Mouse (Mus musculus): ENCODE measurements around the gene Mlh1. TPM values are rescaled to one million over a fixed set of nuclear protein-coding genes. Genes with fewer than 3 reads are reported as not detected.

The Mlh1 gene
- polyA plus RNA-seq, 1 experiment from 2014 or later, result 38.5 TPM

GRCm38 (mm10) chr9:111306142-111306541 lies 34.6 kb upstream of the Mlh1 start:
- H3K4me1 ChIP-seq (replicated peaks; ENCODE audit: control insufficient read depth, insufficient read depth, low read length), result no peaks in the 10 kb centered on the region
- ATAC-seq (ENCODE audit: low FRiP score) (no peak), DNase-seq (ENCODE audit: low spot score) (no peak)
- no peak overlapping the region for H3K27ac ChIP-seq (ENCODE audit: low read depth, low read length)
- no peaks in the 10 kb centered on the region for H3K36me3 ChIP-seq (ENCODE audit: control insufficient read depth, insufficient read depth, low read length)
- peaks cover 8% of the 10 kb centered on the region for H3K27me3 ChIP-seq (ENCODE audit: control insufficient read depth, insufficient read depth, low read length)
- H3K9me3 ChIP-seq (ENCODE audit: control insufficient read depth, low read length), result no peaks in the 10 kb centered on the region
- no peak overlapping the region for H3K9ac ChIP-seq (ENCODE audit: low read depth, low read length)
- no peak overlapping the region for H3K4me2 ChIP-seq (replicated peaks; ENCODE audit: low read depth, low read length)
- no peak overlapping the region for H3K4me3 ChIP-seq (ENCODE audit: low read depth, low read length)
- 85% methylated on average over 7 of the region's 7 CpGs for WGBS

GRCm38 (mm10) chr9:111304036-111304435 lies 32.4 kb upstream of the Mlh1 start:
- no peak overlapping the region for H3K4me2 ChIP-seq (replicated peaks; ENCODE audit: low read depth, low read length)
- no peaks in the 10 kb centered on the region for H3K4me1 ChIP-seq (replicated peaks; ENCODE audit: control insufficient read depth, insufficient read depth, low read length)
- no peak for DNase-seq (ENCODE audit: low spot score)
- no peak for ATAC-seq (ENCODE audit: low FRiP score)
- H3K27ac ChIP-seq (ENCODE audit: low read depth, low read length), result no peak overlapping the region
- no peak overlapping the region for H3K9ac ChIP-seq (ENCODE audit: low read depth, low read length)
- H3K9me3 ChIP-seq (ENCODE audit: control insufficient read depth, low read length), result no peaks in the 10 kb centered on the region
- no peaks in the 10 kb centered on the region for H3K27me3 ChIP-seq (ENCODE audit: control insufficient read depth, insufficient read depth, low read length)
- H3K36me3 ChIP-seq (ENCODE audit: control insufficient read depth, insufficient read depth, low read length), result no peaks in the 10 kb centered on the region
- WGBS, result 88% methylated on average over 6 of the region's 6 CpGs
- no peak overlapping the region for H3K4me3 ChIP-seq (ENCODE audit: low read depth, low read length)

- Histone ChIP-seq H3K27me3 (ENCODE audit: control insufficient read depth, insufficient read depth, low read length) (no peaks in the 10 kb centered on the region), H3K4me1 (replicated peaks; ENCODE audit: control insufficient read depth, insufficient read depth, low read length) (no peaks in the 10 kb centered on the region), H3K36me3 (ENCODE audit: control insufficient read depth, insufficient read depth, low read length) (no peaks in the 10 kb centered on the region), H3K9ac (ENCODE audit: low read depth, low read length) (no peak overlapping the region), H3K4me3 (ENCODE audit: low read depth, low read length) (no peak overlapping the region), H3K9me3 (ENCODE audit: control insufficient read depth, low read length) (no peaks in the 10 kb centered on the region), H3K4me2 (replicated peaks; ENCODE audit: low read depth, low read length) (no peak overlapping the region), H3K27ac (ENCODE audit: low read depth, low read length) (no peak overlapping the region)
- ATAC-seq (ENCODE audit: low FRiP score) (no peak), DNase-seq (ENCODE audit: low spot score) (no peak)
- WGBS, result 58% methylated on average over 12 of the region's 12 CpGs
These were observed 30.7 kb upstream of the Mlh1 start for GRCm38 (mm10) chr9:111302196-111302831.

GRCm38 (mm10) chr9:111298606-111299005 lies 27.0 kb upstream of the Mlh1 start:
- no peaks in the 10 kb centered on the region for H3K4me1 ChIP-seq (replicated peaks; ENCODE audit: control insufficient read depth, insufficient read depth, low read length)
- no peak overlapping the region for H3K27ac ChIP-seq (ENCODE audit: low read depth, low read length)
- no peak for ATAC-seq (ENCODE audit: low FRiP score)
- H3K4me3 ChIP-seq (ENCODE audit: low read depth, low read length), result no peak overlapping the region
- no peak overlapping the region for H3K4me2 ChIP-seq (replicated peaks; ENCODE audit: low read depth, low read length)
- H3K9ac ChIP-seq (ENCODE audit: low read depth, low read length), result no peak overlapping the region
- no peak for DNase-seq (ENCODE audit: low spot score)
- H3K9me3 ChIP-seq (ENCODE audit: control insufficient read depth, low read length), result no peaks in the 10 kb centered on the region
- no peaks in the 10 kb centered on the region for H3K27me3 ChIP-seq (ENCODE audit: control insufficient read depth, insufficient read depth, low read length)
- WGBS, result 89% methylated on average over 2 of the region's 2 CpGs
- H3K36me3 ChIP-seq (ENCODE audit: control insufficient read depth, insufficient read depth, low read length), result no peaks in the 10 kb centered on the region

- no peaks in the 10 kb centered on the region for H3K4me1 ChIP-seq (replicated peaks; ENCODE audit: control insufficient read depth, insufficient read depth, low read length)
- H3K4me2 ChIP-seq (replicated peaks; ENCODE audit: low read depth, low read length), result no peak overlapping the region
- no peak for DNase-seq (ENCODE audit: low spot score)
- ATAC-seq (ENCODE audit: low FRiP score), result no peak
- H3K27me3 ChIP-seq (ENCODE audit: control insufficient read depth, insufficient read depth, low read length), result no peaks in the 10 kb centered on the region
- H3K9me3 ChIP-seq (ENCODE audit: control insufficient read depth, low read length), result no peaks in the 10 kb centered on the region
- no peaks in the 10 kb centered on the region for H3K36me3 ChIP-seq (ENCODE audit: control insufficient read depth, insufficient read depth, low read length)
- 76% methylated on average over 7 of the region's 7 CpGs for WGBS
- H3K4me3 ChIP-seq (ENCODE audit: low read depth, low read length), result no peak overlapping the region
- no peak overlapping the region for H3K9ac ChIP-seq (ENCODE audit: low read depth, low read length)
- no peak overlapping the region for H3K27ac ChIP-seq (ENCODE audit: low read depth, low read length)
These were observed 24.8 kb upstream of the Mlh1 start for GRCm38 (mm10) chr9:111296433-111296832.

- Histone ChIP-seq H3K36me3 (ENCODE audit: control insufficient read depth, insufficient read depth, low read length) (no peaks in the 10 kb centered on the region), H3K27ac (ENCODE audit: low read depth, low read length) (no peak overlapping the region), H3K4me2 (replicated peaks; ENCODE audit: low read depth, low read length) (no peak overlapping the region), H3K9ac (ENCODE audit: low read depth, low read length) (no peak overlapping the region), H3K4me3 (ENCODE audit: low read depth, low read length) (no peak overlapping the region), H3K27me3 (ENCODE audit: control insufficient read depth, insufficient read depth, low read length) (no peaks in the 10 kb centered on the region), H3K4me1 (replicated peaks; ENCODE audit: control insufficient read depth, insufficient read depth, low read length) (no peaks in the 10 kb centered on the region), H3K9me3 (ENCODE audit: control insufficient read depth, low read length) (no peaks in the 10 kb centered on the region)
- no peak for ATAC-seq (ENCODE audit: low FRiP score)
- no peak for DNase-seq (ENCODE audit: low spot score)
- WGBS, result 79% methylated on average over 2 of the region's 2 CpGs
These were observed 23.7 kb upstream of the Mlh1 start for GRCm38 (mm10) chr9:111295323-111295722.

GRCm38 (mm10) chr9:111294911-111295310 lies 23.3 kb upstream of the Mlh1 start:
- Histone ChIP-seq H3K4me3 (ENCODE audit: low read depth, low read length) (no peak overlapping the region), H3K27ac (ENCODE audit: low read depth, low read length) (no peak overlapping the region), H3K27me3 (ENCODE audit: control insufficient read depth, insufficient read depth, low read length) (no peaks in the 10 kb centered on the region), H3K9me3 (ENCODE audit: control insufficient read depth, low read length) (no peaks in the 10 kb centered on the region), H3K9ac (ENCODE audit: low read depth, low read length) (no peak overlapping the region), H3K4me2 (replicated peaks; ENCODE audit: low read depth, low read length) (no peak overlapping the region), H3K4me1 (replicated peaks; ENCODE audit: control insufficient read depth, insufficient read depth, low read length) (no peaks in the 10 kb centered on the region), H3K36me3 (ENCODE audit: control insufficient read depth, insufficient read depth, low read length) (no peaks in the 10 kb centered on the region)
- ATAC-seq (ENCODE audit: low FRiP score) (no peak), DNase-seq (ENCODE audit: low spot score) (no peak)
- WGBS, result 91% methylated on average over 6 of the region's 6 CpGs

- DNase-seq (ENCODE audit: low spot score) (no peak), ATAC-seq (ENCODE audit: low FRiP score) (no peak)
- 79% methylated on average over 4 of the region's 4 CpGs for WGBS
These were observed 21.6 kb upstream of the Mlh1 start for GRCm38 (mm10) chr9:111293234-111293633.

GRCm38 (mm10) chr9:111290539-111291100 lies 19.0 kb upstream of the Mlh1 start:
- Histone ChIP-seq H3K27ac (ENCODE audit: low read depth, low read length) (no peak overlapping the region), H3K4me2 (replicated peaks; ENCODE audit: low read depth, low read length) (no peak overlapping the region), H3K27me3 (ENCODE audit: control insufficient read depth, insufficient read depth, low read length) (no peaks in the 10 kb centered on the region), H3K4me1 (replicated peaks; ENCODE audit: control insufficient read depth, insufficient read depth, low read length) (peaks cover 2% of the 10 kb centered on the region), H3K9me3 (ENCODE audit: control insufficient read depth, low read length) (no peaks in the 10 kb centered on the region), H3K9ac (ENCODE audit: low read depth, low read length) (no peak overlapping the region), H3K4me3 (ENCODE audit: low read depth, low read length) (no peak overlapping the region), H3K36me3 (ENCODE audit: control insufficient read depth, insufficient read depth, low read length) (no peaks in the 10 kb centered on the region)
- ATAC-seq (ENCODE audit: low FRiP score) (no peak), DNase-seq (ENCODE audit: low spot score) (no peak)
- 75% methylated on average over 11 of the region's 11 CpGs for WGBS

More at GRCm38 (mm10) chr9:111293234-111293633, 21.6 kb upstream of the Mlh1 start:
- Histone ChIP-seq H3K9me3 (ENCODE audit: control insufficient read depth, low read length) (no peaks in the 10 kb centered on the region), H3K4me1 (replicated peaks; ENCODE audit: control insufficient read depth, insufficient read depth, low read length) (no peaks in the 10 kb centered on the region), H3K27ac (ENCODE audit: low read depth, low read length) (no peak overlapping the region), H3K4me3 (ENCODE audit: low read depth, low read length) (no peak overlapping the region), H3K36me3 (ENCODE audit: control insufficient read depth, insufficient read depth, low read length) (no peaks in the 10 kb centered on the region), H3K4me2 (replicated peaks; ENCODE audit: low read depth, low read length) (no peak overlapping the region), H3K9ac (ENCODE audit: low read depth, low read length) (no peak overlapping the region), H3K27me3 (ENCODE audit: control insufficient read depth, insufficient read depth, low read length) (no peaks in the 10 kb centered on the region)
